In the genomic region with DNA sequence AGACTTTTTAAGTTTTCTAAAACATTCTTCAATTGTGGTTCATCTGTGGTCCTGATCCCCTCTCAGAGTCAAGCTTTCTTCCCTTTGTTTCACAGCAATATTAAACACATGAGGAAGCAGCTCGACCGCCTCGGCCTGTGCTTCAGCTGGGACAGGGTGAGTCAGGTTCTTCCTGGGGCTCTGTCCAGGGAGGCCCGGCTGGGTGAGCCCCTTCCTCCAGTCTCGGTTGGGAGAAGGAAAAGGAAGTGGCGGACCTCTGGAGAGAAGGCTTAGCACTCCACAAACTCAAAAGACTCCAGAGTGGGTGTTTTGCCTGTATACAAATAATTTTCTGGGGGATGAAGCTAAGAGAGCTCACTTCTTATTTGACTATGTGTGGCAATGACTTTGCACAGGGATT, we compare ENCODE assay signal across 24 mouse cellular contexts. TPM values are rescaled to one million over a fixed set of nuclear protein-coding genes. Genes with fewer than 3 reads are reported as not detected.
DNase-seq lines count a peak whose midpoint lies in the region; ATAC-seq and TF ChIP-seq lines count a peak whose summit lies in the region.
"Had no signal": no experiment of that assay in that cellular context is flagged by ENCODE, and none has a peak within 500 bp of the region (broad histone marks: within the 10 kb centered on the region; RNA-seq: fewer than 3 reads in every experiment).

No protein-coding gene starts in this region.

- H3K4me2 ChIP-seq in heart, embryonic 12.5 days = no peak overlapping the region
- H3K4me2 ChIP-seq in kidney, embryonic 16.5 days (replicated peaks; ENCODE audit: low read depth, low read length) = no peak overlapping the region
- no peak overlapping the region for H3K4me2 ChIP-seq in lung, postnatal 0 days (replicated peaks; ENCODE audit: low read depth, low read length)
- H3K4me2 ChIP-seq: embryonic facial prominence, embryonic 13.5 days; forebrain, embryonic 12.5 days; forebrain, embryonic 15.5 days; hindbrain, embryonic 12.5 days; hindbrain, embryonic 15.5 days had no signal

- WGBS in heart, embryonic 12.5 days = 55% methylated on average over 6 of the region's 6 CpGs
- 56% methylated on average over 6 of the region's 6 CpGs for WGBS in kidney, embryonic 16.5 days
- 52% methylated on average over 6 of the region's 6 CpGs for WGBS in kidney, adult 2 months
- 45% methylated on average over 6 of the region's 6 CpGs for WGBS in lung, postnatal 0 days

- peaks cover 3% of the 10 kb centered on the region; the same call in 1 of the 2 replicates for H3K36me3 ChIP-seq in heart, embryonic 12.5 days
- H3K36me3 ChIP-seq in kidney, embryonic 16.5 days (ENCODE audit: insufficient read depth, low read length) = no peaks in the 10 kb centered on the region
- no peaks in the 10 kb centered on the region for H3K36me3 ChIP-seq in kidney, adult 2 months (ENCODE audit: control insufficient read depth, insufficient read depth, low read length)
- H3K36me3 ChIP-seq in lung, postnatal 0 days (ENCODE audit: insufficient read depth, low read length) = no peaks in the 10 kb centered on the region
- H3K36me3 ChIP-seq: forebrain, embryonic 15.5 days; heart, embryonic 10.5 days had no signal

- no peaks in the 10 kb centered on the region for H3K27me3 ChIP-seq in heart, embryonic 12.5 days (replicated peaks)
- H3K27me3 ChIP-seq in kidney, embryonic 16.5 days (ENCODE audit: insufficient read depth, low read length) = no peaks in the 10 kb centered on the region
- no peaks in the 10 kb centered on the region for H3K27me3 ChIP-seq in kidney, adult 2 months (replicated peaks; ENCODE audit: control insufficient read depth, insufficient read depth, low read length)
- H3K27me3 ChIP-seq in lung, postnatal 0 days (replicated peaks; ENCODE audit: insufficient read depth, low read length) = no peaks in the 10 kb centered on the region
- H3K27me3 ChIP-seq: embryonic facial prominence, embryonic 13.5 days; forebrain, embryonic 12.5 days; forebrain, embryonic 15.5 days; hindbrain, embryonic 12.5 days; hindbrain, embryonic 15.5 days had no signal

- TF ChIP-seq CTCF in kidney, adult 2 months (conservative IDR thresholded peaks at IDR 0.05; ENCODE audit: insufficient read depth, insufficient read length, low read depth, low read length) = no peak
- no peak for TF ChIP-seq CTCF in lung, postnatal 0 days (IDR thresholded peaks at IDR 0.05)

- DNase-seq in heart, adult 11 months = peak; percentile 70
- no peak for DNase-seq in kidney, adult 2 months
- peak; percentile 7 for DNase-seq in lung, postnatal 0 days (ENCODE audit: low spot score)
- no peak for DNase-seq in lung, adult 18-20 months
- DNase-seq: adrenal gland, adult 8-10 months; adrenal gland, postnatal 25 days; cerebellum, adult 11-12 months; cerebellum, adult 8-10 months; cerebellum, postnatal 10 days; cerebellum, postnatal 36 days; embryo, embryonic 11 days; gastrocnemius, postnatal 25 days; heart, adult 2 months had no signal

- no peak overlapping the region for H3K9ac ChIP-seq in heart, embryonic 12.5 days
- no peak overlapping the region for H3K9ac ChIP-seq in kidney, embryonic 16.5 days (replicated peaks; ENCODE audit: low read length)
- no peak overlapping the region for H3K9ac ChIP-seq in lung, postnatal 0 days (replicated peaks; ENCODE audit: low read depth)
- H3K9ac ChIP-seq: embryonic facial prominence, embryonic 13.5 days; forebrain, embryonic 12.5 days; forebrain, embryonic 15.5 days; hindbrain, embryonic 12.5 days; hindbrain, embryonic 15.5 days had no signal

- no peak overlapping the region for H3K27ac ChIP-seq in heart, embryonic 12.5 days (ENCODE audit: poor library complexity, severe bottlenecking)
- H3K27ac ChIP-seq in kidney, embryonic 16.5 days (ENCODE audit: low read length) = no peak overlapping the region
- H3K27ac ChIP-seq in kidney, adult 2 months (ENCODE audit: insufficient read depth, low read depth, low read length) = no peak overlapping the region
- H3K27ac ChIP-seq in lung, postnatal 0 days (ENCODE audit: low read length) = no peak overlapping the region
- H3K27ac ChIP-seq: embryonic facial prominence, embryonic 10.5 days; embryonic facial prominence, embryonic 13.5 days; forebrain, embryonic 12.5 days; forebrain, embryonic 15.5 days; heart, adult 2 months; heart, embryonic 10.5 days; hindbrain, embryonic 12.5 days; hindbrain, embryonic 15.5 days had no signal

- TF ChIP-seq EP300 in lung, postnatal 0 days (IDR thresholded peaks at IDR 0.05) = no peak

- no peak for ATAC-seq in heart, embryonic 12.5 days (ENCODE audit: insufficient number of reproducible peaks, low FRiP score)
- ATAC-seq in kidney, embryonic 16.5 days (ENCODE audit: low FRiP score, low TSS enrichment) = 0 out of 2 replicates have a peak, but pooled peaks have one; percentile 62
- no peak for ATAC-seq in lung, postnatal 0 days
- ATAC-seq: activated CD4-positive, CD25-positive, alpha-beta regulatory T cell, adult 4 months; forebrain, embryonic 15.5 days had no signal

- H3K9me3 ChIP-seq in heart, embryonic 12.5 days (replicated peaks) = no peaks in the 10 kb centered on the region
- H3K9me3 ChIP-seq in kidney, embryonic 16.5 days (ENCODE audit: low read length) = no peaks in the 10 kb centered on the region
- no peaks in the 10 kb centered on the region for H3K9me3 ChIP-seq in lung, postnatal 0 days (ENCODE audit: low read length)
- H3K9me3 ChIP-seq: embryonic facial prominence, embryonic 10.5 days; embryonic facial prominence, embryonic 13.5 days; forebrain, embryonic 12.5 days; forebrain, embryonic 15.5 days; heart, embryonic 10.5 days; hindbrain, embryonic 12.5 days; hindbrain, embryonic 15.5 days had no signal

- no peak for TF ChIP-seq POLR2A in kidney, adult 2 months (IDR thresholded peaks at IDR 0.05; ENCODE audit: low read depth, low read length)

- H3K4me1 ChIP-seq in heart, embryonic 12.5 days (replicated peaks) = no peaks in the 10 kb centered on the region
- peaks cover 17% of the 10 kb centered on the region for H3K4me1 ChIP-seq in kidney, embryonic 16.5 days (ENCODE audit: insufficient read depth, low read length)
- H3K4me1 ChIP-seq in kidney, adult 2 months (ENCODE audit: control insufficient read depth, insufficient read depth, low read length) = no peaks in the 10 kb centered on the region
- no peaks in the 10 kb centered on the region; the same call in 1 of the 2 replicates for H3K4me1 ChIP-seq in lung, postnatal 0 days (ENCODE audit: insufficient read depth, low read depth, low read length)
- H3K4me1 ChIP-seq: embryonic facial prominence, embryonic 10.5 days; heart, embryonic 10.5 days; hindbrain, embryonic 12.5 days; hindbrain, embryonic 15.5 days had no signal

- no peak overlapping the region for H3K4me3 ChIP-seq in heart, embryonic 12.5 days
- H3K4me3 ChIP-seq in kidney, embryonic 16.5 days (ENCODE audit: low read length) = no peak overlapping the region
- no peak overlapping the region for H3K4me3 ChIP-seq in kidney, adult 2 months (ENCODE audit: insufficient read depth, low read depth, low read length)
- H3K4me3 ChIP-seq in lung, postnatal 0 days (ENCODE audit: low read depth, low read length) = no peak overlapping the region
- H3K4me3 ChIP-seq: embryonic facial prominence, embryonic 10.5 days; embryonic facial prominence, embryonic 13.5 days; erythroblast, embryonic 14.5 days; forebrain, embryonic 12.5 days; forebrain, embryonic 15.5 days; heart, adult 2 months; heart, embryonic 10.5 days; hindbrain, embryonic 12.5 days; hindbrain, embryonic 15.5 days had no signal

RNA-seq across cellular contexts. Expression of a gene that starts 28.1 kb away (rescaled TPM):
- 936 and 1,002 TPM in 2 replicates for polyA plus RNA-seq in heart, embryonic 12.5 days (2016; fragmentation: Nextera tagmentation; extraction: Ambion mirVana)
- 702 and 799 TPM in 2 replicates for polyA plus RNA-seq in kidney, embryonic 16.5 days (2015; fragmentation: Nextera tagmentation; extraction: Ambion mirVana)
- polyA plus RNA-seq in kidney, adult 2 months (2012; rRNA removed) = 432 and 1,036 TPM in 2 replicates
- polyA plus RNA-seq in lung, postnatal 0 days (2015; fragmentation: Nextera tagmentation; extraction: Ambion mirVana) = 1,202 and 1,335 TPM in 2 replicates

Comparison
In these comparisons a context has a peak if more than half of its experiments do, and no peak if none do; other contexts are left out.
1. DNase-seq: peak in heart, adult 11 months (single experiment) and lung, postnatal 0 days (single experiment); none in kidney, adult 2 months (single experiment) and lung, adult 18-20 months (0 of 2).